Mouse (Mus musculus): ENCODE measurements around the gene Tmem211. TPM values are rescaled to one million over a fixed set of nuclear protein-coding genes. Genes with fewer than 3 reads are reported as not detected.

Tmem211 gene
- total RNA-seq, 2 experiments from 2014 or later, result not detected

DNA sequence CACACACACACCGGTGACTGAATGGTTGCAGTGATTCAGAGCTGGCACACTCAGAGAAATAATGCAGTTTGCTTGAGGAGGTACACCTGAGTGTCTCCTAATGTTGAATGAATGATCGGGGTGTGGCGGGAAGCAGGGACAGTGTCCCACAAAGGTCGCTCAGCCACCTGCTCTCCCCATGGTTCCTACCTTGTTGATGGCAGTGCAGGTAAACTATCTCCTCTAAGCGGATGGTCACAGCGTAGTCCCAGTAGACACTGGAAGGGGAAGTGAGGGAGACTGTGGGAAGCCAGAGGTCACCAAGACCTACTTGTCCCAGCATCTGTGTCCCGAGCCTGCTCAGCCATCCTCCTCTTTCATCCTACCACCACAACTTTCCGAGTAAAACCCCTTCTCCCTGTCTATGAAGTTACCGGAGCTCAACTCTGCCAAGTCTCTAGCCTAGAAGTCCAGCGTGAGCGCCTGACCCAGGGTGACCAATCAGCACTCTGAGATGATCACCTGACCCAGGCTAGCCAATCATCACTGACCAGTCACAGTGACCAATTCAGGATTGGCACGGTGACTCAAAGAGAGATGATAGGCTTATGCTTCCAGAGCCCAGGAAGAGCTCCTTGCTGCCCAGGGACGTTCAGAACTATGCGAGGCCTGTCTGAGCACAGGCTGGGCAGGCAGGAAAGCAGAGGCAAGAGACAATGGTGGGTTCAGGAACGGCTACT, 53.6 kb downstream of the Tmem211 start:
- DNase-seq, result peak; percentile 24

DNA sequence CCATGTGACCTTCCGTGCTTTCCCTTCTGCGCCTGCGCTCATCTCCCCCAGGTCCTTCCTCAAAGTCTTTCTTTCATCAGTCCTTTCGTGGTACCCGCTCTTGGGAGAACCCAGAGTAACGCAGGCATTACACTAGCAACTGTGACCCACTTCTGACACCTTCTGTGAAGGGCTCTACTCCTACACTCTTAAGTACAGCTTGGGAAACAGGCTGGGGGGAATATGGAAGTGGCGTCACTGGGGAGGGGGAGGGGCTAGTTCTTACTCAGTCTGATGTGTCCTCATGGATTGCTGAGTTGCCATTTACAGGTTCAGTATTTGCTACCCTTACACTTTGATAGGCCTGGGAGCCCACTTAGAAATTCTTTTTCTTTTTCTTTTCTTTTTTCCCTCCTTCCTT, 54.8 kb downstream of the Tmem211 start:
- no peak for DNase-seq

DNA sequence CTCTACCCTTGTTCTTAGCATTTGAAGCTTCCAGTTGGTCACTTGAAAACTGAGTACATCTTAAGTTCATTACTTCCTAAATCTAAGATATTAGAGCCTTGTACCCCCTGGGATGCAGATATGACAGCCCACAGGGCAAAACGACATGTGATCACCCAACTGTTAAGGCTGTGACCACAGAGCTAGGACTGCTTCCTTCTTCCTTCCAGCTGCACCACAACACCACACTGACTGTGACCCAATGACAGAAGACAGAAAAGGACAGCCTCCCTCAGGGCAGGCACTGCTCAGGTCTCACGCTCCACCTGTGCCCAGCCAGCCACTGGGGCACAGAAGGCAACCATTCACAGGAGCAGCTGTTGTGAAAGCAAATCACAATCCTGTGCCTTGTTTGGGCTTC, 57.0 kb downstream of the Tmem211 start:
- no peak for DNase-seq

DNA sequence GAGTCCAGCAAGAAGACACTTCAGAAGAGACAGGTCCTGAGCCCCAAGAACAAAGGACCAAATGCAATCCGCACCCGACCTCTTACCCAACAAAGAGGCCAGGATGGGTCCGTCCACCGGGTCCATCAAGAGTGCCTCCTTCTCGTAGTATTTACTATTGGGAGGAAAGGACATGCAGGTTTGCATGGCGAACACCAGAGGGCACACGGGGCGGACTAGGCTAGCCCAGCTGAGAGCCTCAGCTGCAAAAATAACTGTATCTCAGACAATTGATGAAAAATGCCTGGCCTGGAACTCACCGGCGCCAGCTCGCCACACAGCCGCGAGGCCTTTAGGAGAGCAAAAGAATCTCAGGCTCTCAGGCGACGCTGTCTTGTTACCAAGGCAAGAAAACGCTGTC, 58.8 kb downstream of the Tmem211 start:
- no peak for DNase-seq

DNA sequence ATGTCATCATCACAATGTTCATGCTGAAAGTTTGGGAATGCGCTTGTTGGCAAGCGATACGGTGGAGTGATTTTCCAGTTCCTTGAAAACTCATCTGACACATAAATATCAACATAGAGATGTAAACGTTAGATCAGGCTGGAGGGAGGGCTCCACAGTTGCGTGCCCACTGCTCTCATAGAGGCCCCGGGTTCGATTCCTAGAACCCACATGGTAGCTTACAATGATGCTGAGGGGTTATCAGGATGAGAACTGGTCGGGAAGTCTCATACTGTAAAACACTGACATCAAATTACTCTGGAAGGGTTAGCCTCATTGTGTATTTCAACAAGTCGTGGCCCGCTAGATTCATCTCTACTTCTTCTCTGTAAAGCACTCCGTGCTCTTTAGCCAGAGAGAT, 59.3 kb downstream of the Tmem211 start:
- DNase-seq, result no peak

DNA sequence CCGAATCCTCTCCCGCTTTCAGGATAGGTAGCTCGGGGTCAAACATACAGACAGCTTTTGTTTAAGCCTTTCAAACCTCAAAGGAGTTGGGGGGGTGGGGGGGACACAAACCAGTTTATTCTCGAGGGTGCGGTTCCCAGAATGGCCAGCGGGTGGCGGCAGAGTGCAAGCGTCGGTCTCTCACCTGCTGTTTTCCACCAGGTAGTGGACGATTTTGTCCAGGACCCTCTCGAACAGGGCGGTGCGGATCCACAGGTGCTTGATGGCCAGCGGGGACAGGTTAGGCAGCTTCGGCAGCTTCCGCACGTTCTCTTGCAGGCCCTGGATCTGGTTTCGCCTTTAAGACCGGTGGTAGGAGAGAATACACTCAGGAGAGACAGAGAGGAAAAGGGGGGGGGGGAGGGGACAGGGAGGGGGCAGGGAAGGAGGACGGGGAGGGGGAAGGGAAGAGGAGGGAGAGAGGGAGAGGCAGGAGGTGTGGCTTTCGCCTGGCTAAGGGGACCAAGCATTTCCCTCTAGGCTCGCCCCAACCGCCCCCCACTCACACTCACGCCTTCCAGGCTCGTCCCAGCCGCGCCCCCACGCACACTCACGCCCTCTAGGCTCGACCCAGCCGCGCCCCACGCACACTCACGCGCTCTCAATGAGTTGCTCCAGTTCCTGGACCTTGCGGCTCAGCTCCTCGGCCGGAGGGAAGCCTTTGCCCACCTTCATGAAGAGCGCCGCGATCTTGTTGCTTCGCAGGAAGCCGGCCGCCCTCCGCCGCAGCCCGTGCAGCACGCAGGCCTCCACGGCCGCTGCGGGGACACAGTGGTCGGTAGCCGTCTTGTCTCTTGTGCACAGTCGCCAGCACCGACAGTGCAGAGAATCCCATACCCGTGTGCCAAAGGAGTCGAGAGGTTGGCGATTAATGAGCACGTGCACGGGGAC, 60.1 kb downstream of the Tmem211 start:
- DNase-seq, result peak; percentile 61

DNA sequence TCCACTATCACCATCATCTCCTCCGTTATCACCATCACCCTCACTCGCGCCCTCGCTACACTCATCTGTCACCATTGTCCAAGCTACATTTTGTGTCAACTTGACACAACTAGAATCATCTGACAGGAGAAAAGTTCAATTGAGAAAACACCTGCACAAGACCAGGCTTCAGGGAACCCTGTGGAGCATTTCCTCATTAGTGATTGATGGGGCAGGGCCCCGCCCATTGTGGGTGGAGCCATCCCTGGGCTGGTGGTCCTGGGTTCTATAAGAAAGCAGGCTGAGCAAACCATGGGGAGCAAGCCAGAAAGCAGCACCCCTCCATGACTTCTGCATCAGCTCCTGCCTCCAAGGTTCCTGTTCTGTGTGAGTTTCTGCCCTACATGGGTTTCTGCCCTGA, 61.1 kb downstream of the Tmem211 start:
- no peak for DNase-seq

DNA sequence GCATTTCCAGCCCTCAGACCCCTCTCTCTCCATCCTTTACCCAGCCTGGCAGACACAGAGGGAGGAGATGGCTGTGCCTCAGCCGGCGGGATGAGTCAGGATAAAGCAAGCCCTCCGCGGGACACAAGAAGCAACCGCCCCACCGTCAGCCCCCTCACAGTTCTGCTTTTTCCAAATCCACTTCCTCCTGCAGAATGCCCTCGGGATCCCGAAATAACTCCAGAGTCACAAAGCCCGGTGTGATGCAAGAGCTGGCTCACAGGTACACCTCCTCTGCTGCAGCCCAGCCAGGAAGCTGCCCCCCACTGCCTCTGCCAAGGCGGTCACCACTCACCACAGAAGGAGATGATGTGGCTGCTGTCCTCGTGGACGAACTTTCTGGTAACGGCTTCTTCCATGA, 61.8 kb downstream of the Tmem211 start:
- no peak for DNase-seq

Other genes with a start within 250 kb of the Tmem211 start
- gene Grk3, start 211.1 kb upstream of the Tmem211 start, total RNA-seq (2021), result 10 to 100 TPM; 16.9 to 19.8 TPM
- not detected for gene Crybb2, start 156.8 kb upstream of the Tmem211 start, total RNA-seq (2021)
- gene Crybb3, start 145.3 kb upstream of the Tmem211 start, total RNA-seq (2021), result 1 to 10 TPM; 1.4 to 1.7 TPM
- 10 to 100 TPM; 46.8 to 48.3 TPM for gene 2900026A02Rik, start 5.7 kb upstream of the Tmem211 start, total RNA-seq (2021)
- under 1 TPM; 0.77 to 0.86 TPM for gene Sgsm1, start 83.9 kb downstream of the Tmem211 start, total RNA-seq (2021)
- not detected for gene Aym1, start 130.4 kb downstream of the Tmem211 start, total RNA-seq (2021)